In genomic region chr9:106481676-106482075, GRCm38 (mm10) we compare ENCODE assay signal across 14 mouse cellular contexts. TPM values are rescaled to one million over a fixed set of nuclear protein-coding genes. Genes with fewer than 3 reads are reported as not detected.
DNase-seq lines count a peak whose midpoint lies in the region.
"Had no signal": no experiment of that assay in that cellular context is flagged by ENCODE, and none has a peak within 500 bp of the region (broad histone marks: within the 10 kb centered on the region; RNA-seq: fewer than 3 reads in every experiment).

No protein-coding gene starts in this region.

- peak; percentile 3 for DNase-seq in cerebellum, adult 11 months
- no peak for DNase-seq in cerebellum, adult 11-12 months
- peak; percentile 3 for DNase-seq in gastrocnemius, postnatal 10 days
- DNase-seq in gastrocnemius, adult 18-20 months (ENCODE audit: low spot score) = no peak
- DNase-seq in kidney, postnatal 10 days = peak; percentile 7
- DNase-seq in kidney, adult 18-20 months = no peak
- DNase-seq in spleen, postnatal 4 days (ENCODE audit: low spot score in 2 of 2) = peak; percentile 10 to 57
- DNase-seq in spleen, postnatal 36 days (ENCODE audit: low spot score in 2 of 2) = no peak
- DNase-seq: adrenal gland, adult 8-10 months; adrenal gland, postnatal 25 days; gastrocnemius, postnatal 14 days had no signal

RNA-seq across cellular contexts. Expression of gene Parp3, which starts 4.9 kb away (rescaled TPM):
- total RNA-seq in gastrocnemius, postnatal 10 days (2021) = 10 to 100 TPM; 51.6 to 55.7 TPM
- total RNA-seq in gastrocnemius, adult 18-20 months (2021) = 10 to 100 TPM; 68.1 to 69.4 TPM

RNA-seq across cellular contexts. Expression of gene Rrp9, which starts 5.9 kb away (rescaled TPM):
- 10 to 100 TPM; 17.7 to 19.4 TPM for total RNA-seq in gastrocnemius, postnatal 10 days (2021)
- 10 to 100 TPM; 19.8 to 21.7 TPM for total RNA-seq in gastrocnemius, adult 18-20 months (2021)

RNA-seq across cellular contexts. Expression of gene Gpr62, which starts 15.9 kb away (rescaled TPM):
- total RNA-seq in gastrocnemius, postnatal 10 days (2021) = under 1 TPM; 0.19 to 0.52 TPM
- under 1 TPM; 0.14 to 0.21 TPM for total RNA-seq in gastrocnemius, adult 18-20 months (2021)
- total RNA-seq: heart, adult 2 months; heart, postnatal 25 days had no signal

RNA-seq across cellular contexts. Expression of gene Iqcf1, which starts 18.1 kb away (rescaled TPM):
- not detected for total RNA-seq in gastrocnemius, postnatal 10 days (2021)
- total RNA-seq in gastrocnemius, adult 18-20 months (2021) = not detected
- total RNA-seq: adrenal gland, adult 8-10 months; adrenal gland, postnatal 25 days; gastrocnemius, postnatal 14 days; gastrocnemius, postnatal 4 days; heart, adult 2 months; heart, postnatal 25 days had no signal

RNA-seq across cellular contexts. Expression of gene Pcbp4, which starts 28.6 kb away (rescaled TPM):
- 10 to 100 TPM; 54.2 to 68.2 TPM for total RNA-seq in gastrocnemius, postnatal 10 days (2021)
- 10 to 100 TPM; 54.7 to 69.6 TPM for total RNA-seq in gastrocnemius, adult 18-20 months (2021)

Comparison
In these comparisons a context has a peak if more than half of its experiments do, and no peak if none do; other contexts are left out.
1. DNase-seq: peak in cerebellum, adult 11 months (single experiment), gastrocnemius, postnatal 10 days (single experiment), kidney, postnatal 10 days (single experiment) and spleen, postnatal 4 days (2 of 2); none in cerebellum, adult 11-12 months (single experiment), gastrocnemius, adult 18-20 months (single experiment), kidney, adult 18-20 months (single experiment) and spleen, postnatal 36 days (0 of 2).